ENCODE assay signal across 9 mouse cellular contexts in the genomic region with DNA sequence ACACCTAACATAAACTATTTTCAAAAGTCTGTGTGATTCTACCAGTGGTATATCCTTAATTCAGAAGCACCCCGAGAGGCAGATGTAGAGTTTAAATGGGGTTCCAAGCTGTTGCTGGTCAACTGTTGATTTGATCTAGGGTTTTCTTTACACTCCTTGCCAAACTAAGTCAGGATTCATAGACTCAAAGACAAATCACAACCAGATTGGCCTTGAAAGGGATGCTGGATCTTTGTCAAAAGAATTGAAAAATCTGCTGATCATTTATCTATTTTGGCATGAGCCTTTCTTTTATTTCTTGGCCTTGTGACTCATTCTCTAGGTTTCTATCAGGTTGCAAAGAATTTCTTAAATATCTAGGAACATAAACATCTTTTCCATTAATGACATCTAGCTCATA. TPM values are rescaled to one million over a fixed set of nuclear protein-coding genes. Genes with fewer than 3 reads are reported as not detected.
DNase-seq lines count a peak whose midpoint lies in the region; ATAC-seq and TF ChIP-seq lines count a peak whose summit lies in the region.
"Had no signal": no experiment of that assay in that cellular context is flagged by ENCODE, and none has a peak within 500 bp of the region (broad histone marks: within the 10 kb centered on the region; RNA-seq: fewer than 3 reads in every experiment).

No protein-coding gene starts in this region.

- no peaks in the 10 kb centered on the region for H3K9me3 ChIP-seq in limb, embryonic 14.5 days (ENCODE audit: control insufficient read depth, low read length)
- H3K9me3 ChIP-seq in stomach, postnatal 0 days (ENCODE audit: control insufficient read depth, low read length): no peaks in the 10 kb centered on the region

- WGBS in cerebellum, adult 2 months: 35% methylated on average over 1 of the region's 1 CpGs
- WGBS in thymus, adult 2 months: 0% methylated on average over 1 of the region's 1 CpGs
- 36% methylated on average over 1 of the region's 1 CpGs for WGBS in limb, embryonic 14.5 days
- 12% methylated on average over 1 of the region's 1 CpGs for WGBS in stomach, postnatal 0 days

- H3K4me1 ChIP-seq in cerebellum, adult 2 months (ENCODE audit: control insufficient read depth, insufficient read depth, low read length): no peaks in the 10 kb centered on the region; the same call in 1 of the 2 replicates
- peaks cover 2% of the 10 kb centered on the region; the same call in 1 of the 2 replicates for H3K4me1 ChIP-seq in thymus, adult 2 months (replicated peaks; ENCODE audit: control insufficient read depth, insufficient read depth, low read length)
- peaks cover 12% of the 10 kb centered on the region for H3K4me1 ChIP-seq in limb, embryonic 14.5 days (ENCODE audit: control insufficient read depth, insufficient read depth, low read length)
- peaks cover 4% of the 10 kb centered on the region for H3K4me1 ChIP-seq in stomach, postnatal 0 days (replicated peaks; ENCODE audit: control insufficient read depth, insufficient read depth)

- H3K27me3 ChIP-seq in cerebellum, adult 2 months (ENCODE audit: control insufficient read depth, insufficient read depth, low read length): no peaks in the 10 kb centered on the region
- no peaks in the 10 kb centered on the region for H3K27me3 ChIP-seq in thymus, adult 2 months (ENCODE audit: control insufficient read depth, insufficient read depth, low read length)
- H3K27me3 ChIP-seq in limb, embryonic 14.5 days (ENCODE audit: control insufficient read depth, insufficient read depth, low read length): no peaks in the 10 kb centered on the region
- H3K27me3 ChIP-seq in stomach, postnatal 0 days (ENCODE audit: control insufficient read depth, insufficient read depth, low read length): no peaks in the 10 kb centered on the region

- peak overlapping the region; percentile 67 for H3K4me2 ChIP-seq in limb, embryonic 14.5 days (replicated peaks; ENCODE audit: low read depth, low read length, severe bottlenecking)
- H3K4me2 ChIP-seq in stomach, postnatal 0 days (replicated peaks; ENCODE audit: low read depth): peak overlapping the region; percentile 75

- no peak for TF ChIP-seq POLR2A in cerebellum, adult 2 months (IDR thresholded peaks at IDR 0.05; ENCODE audit: borderline replicate concordance, insufficient read depth, low read length)
- TF ChIP-seq POLR2A in thymus, adult 2 months (IDR thresholded peaks at IDR 0.05; ENCODE audit: control insufficient read depth, extremely low read depth, insufficient read depth, low read length, poor library complexity): no peak
- no peak for TF ChIP-seq POLR2A in limb, embryonic 14.5 days (IDR thresholded peaks at IDR 0.05; ENCODE audit: borderline replicate concordance, extremely low read depth, insufficient read depth, insufficient read length)

- no peak for TF ChIP-seq CTCF in cerebellum, adult 2 months (IDR thresholded peaks at IDR 0.05; ENCODE audit: borderline replicate concordance, insufficient read depth, low read depth, low read length)
- TF ChIP-seq CTCF in thymus, adult 2 months (IDR thresholded peaks at IDR 0.05; ENCODE audit: borderline replicate concordance, control insufficient read depth, extremely low read depth, insufficient read depth, low read length, poor library complexity): no peak
- no peak for TF ChIP-seq CTCF in stomach, postnatal 0 days (IDR thresholded peaks at IDR 0.05; ENCODE audit: low read depth)

- H3K9ac ChIP-seq in limb, embryonic 14.5 days (ENCODE audit: low read depth, low read length, severe bottlenecking): no peak overlapping the region
- H3K9ac ChIP-seq in stomach, postnatal 0 days (ENCODE audit: low read length): peak overlapping the region; percentile 91

- no peak for ATAC-seq in limb, embryonic 14.5 days (ENCODE audit: low FRiP score, low read depth)
- ATAC-seq in stomach, postnatal 0 days (ENCODE audit: low FRiP score, low TSS enrichment): no peak
- ATAC-seq in inflammation-experienced regulatory T-cells, adult 6 months: no peak

- no peak for DNase-seq in cerebellum, adult 2 months
- no peak for DNase-seq in cerebellum, postnatal 10 days
- no peak for DNase-seq in thymus, adult 2 months
- DNase-seq in thymus, postnatal 4 days: no peak
- peak; percentile 28 for DNase-seq in limb, embryonic 14.5 days (ENCODE audit: low spot score)
- no peak for DNase-seq in stomach, postnatal 0 days (ENCODE audit: low spot score)
- no peak for DNase-seq in right cerebral cortex, postnatal 10 days (ENCODE audit: low spot score in 2 of 2)
- DNase-seq: right cerebral cortex, postnatal 25 days had no signal

- TF ChIP-seq EP300 in stomach, postnatal 0 days (optimal IDR thresholded peaks at IDR 0.05): no peak

- peak overlapping the region; percentile 36 for H3K4me3 ChIP-seq in cerebellum, adult 2 months (replicated peaks; ENCODE audit: insufficient read depth, low read depth, low read length)
- peak overlapping the region; percentile 100; the same call in 1 of the 2 replicates for H3K4me3 ChIP-seq in thymus, adult 2 months (ENCODE audit: control insufficient read depth, insufficient read depth, low read length)
- H3K4me3 ChIP-seq in limb, embryonic 14.5 days (replicated peaks; ENCODE audit: low read length): peak overlapping the region; percentile 74
- H3K4me3 ChIP-seq in stomach, postnatal 0 days (ENCODE audit: low read depth, low read length): peak overlapping the region; percentile 82

- H3K27ac ChIP-seq in cerebellum, adult 2 months (ENCODE audit: insufficient read depth, low read length): no peak overlapping the region
- no peak overlapping the region for H3K27ac ChIP-seq in thymus, adult 2 months (ENCODE audit: control insufficient read depth, insufficient read depth, low read length)
- no peak overlapping the region for H3K27ac ChIP-seq in limb, embryonic 14.5 days (replicated peaks; ENCODE audit: low read depth, low read length)
- no peak overlapping the region for H3K27ac ChIP-seq in stomach, postnatal 0 days (replicated peaks)

- no peaks in the 10 kb centered on the region for H3K36me3 ChIP-seq in thymus, adult 2 months (ENCODE audit: control insufficient read depth, insufficient read depth, low read length)
- H3K36me3 ChIP-seq in limb, embryonic 14.5 days (ENCODE audit: control insufficient read depth, insufficient read depth, low read length): no peaks in the 10 kb centered on the region
- no peaks in the 10 kb centered on the region for H3K36me3 ChIP-seq in stomach, postnatal 0 days (ENCODE audit: control insufficient read depth, insufficient read depth, low read length)

RNA-seq across cellular contexts. Expression of a gene that starts 7.9 kb away (rescaled TPM):
- 41.1 and 44.7 TPM in 2 replicates for polyA plus RNA-seq in cerebellum, adult 2 months (2012; rRNA removed)
- 145 and 167 TPM in 2 replicates for polyA plus RNA-seq in thymus, adult 2 months (2012; rRNA removed)
- polyA plus RNA-seq in limb, embryonic 14.5 days (2012; rRNA removed): 39.4 and 40.1 TPM in 2 replicates
- 30.3 and 34.1 TPM in 2 replicates for polyA plus RNA-seq in limb, embryonic 14.5 days (2014; fragmentation: Nextera tagmentation; extraction: Ambion mirVana)
- polyA plus RNA-seq in stomach, postnatal 0 days (2015; fragmentation: Nextera tagmentation; extraction: Ambion mirVana): 28.4 and 32.9 TPM in 2 replicates
- 10 to 100 TPM; 33.7 to 66.6 (median 43.3) TPM for polyA plus RNA-seq in inflammation-experienced regulatory T-cells, adult 6 months (2017; shearing (Covaris generic))

Comparison
In these comparisons a context has a peak if more than half of its experiments do, and no peak if none do; other contexts are left out.
1. H3K4me3 ChIP-seq: peak in every context shown above with its lines; median percentile 100 in thymus, adult 2 months; 82 in stomach, postnatal 0 days; 74 in limb, embryonic 14.5 days; 36 in cerebellum, adult 2 months.